Mouse (Mus musculus) lung, postnatal 0 days (tissue): ENCODE measurements around the gene Armcx1.

Source experiments
- CTCF ChIP-seq: IDR thresholded peaks from 2 replicates; pipeline ENCODE4 v1.5.1; 2016; ENCODE audit warnings: antibody characterized with exemption, mild to moderate bottlenecking
- EP300 ChIP-seq: IDR thresholded peaks from 2 replicates; pipeline ENCODE4 v1.6.1; 2016; ENCODE audit warnings: antibody characterized with exemption, mild to moderate bottlenecking, control low read depth

DNA sequence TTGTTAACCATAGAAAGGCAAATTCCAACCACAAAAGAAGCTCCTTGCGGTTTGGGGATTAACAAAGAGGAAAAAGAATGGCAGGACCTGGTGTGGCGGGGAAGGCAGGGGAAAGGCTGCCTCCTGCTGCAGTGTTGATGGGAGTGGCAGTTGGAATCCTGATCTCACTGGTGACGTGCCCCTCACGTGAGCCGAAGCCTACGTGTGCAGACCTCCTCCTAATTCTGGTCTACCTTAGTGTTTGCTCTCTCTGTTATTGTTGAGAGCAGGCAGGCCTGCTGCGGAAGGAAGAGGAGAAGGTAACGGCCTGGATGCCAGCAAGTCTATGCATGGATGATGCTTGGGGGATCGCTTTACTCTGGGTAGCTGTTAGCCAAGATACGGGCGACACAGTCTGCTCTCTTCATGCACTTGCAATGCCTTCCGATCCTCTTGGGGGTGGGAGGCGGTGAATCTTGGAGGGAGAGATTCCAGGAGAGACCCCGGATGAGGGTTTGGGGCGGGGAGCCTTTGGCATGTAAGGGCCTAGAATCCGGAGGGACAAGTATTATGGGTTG is at the start of gene Armcx1:
- no peak for TF ChIP-seq EP300
- TF ChIP-seq CTCF = peak; percentile 42
